Mouse (Mus musculus) erythroblast, embryonic 14.5 days (primary cell): Measurements from ENCODE around the gene Dyrk1a.

ENCODE experiments used
- GATA1 ChIP-seq: IDR thresholded peaks from 2 replicates; pipeline ENCODE4 v1.6.1; 2012; ENCODE audit warnings: low read length, inconsistent platforms, mixed read lengths
- TAL1 ChIP-seq: IDR thresholded peaks from 3 replicates; pipeline ENCODE4 v1.6.1; 2012; ENCODE audit warnings: low read length, inconsistent platforms, mixed read lengths

DNA sequence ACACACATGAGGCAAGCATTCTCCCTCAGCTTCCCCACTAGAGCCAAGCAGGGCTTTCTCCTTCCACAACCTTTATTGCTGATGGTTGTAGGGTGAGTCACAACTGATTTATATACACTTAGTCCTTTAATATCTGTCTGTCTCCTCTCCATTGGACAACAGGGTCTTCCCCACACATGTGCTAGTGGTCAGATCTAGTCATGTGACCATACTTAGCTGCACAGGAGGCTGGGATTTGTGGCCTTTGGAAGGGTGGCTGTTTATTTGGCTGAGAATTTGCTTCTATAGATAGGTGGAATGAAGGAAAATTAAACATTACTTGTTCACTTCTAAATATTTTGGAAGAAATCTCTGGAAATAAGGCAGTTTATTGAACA, 4.9 kb downstream of the Dyrk1a start:
- no peak for TF ChIP-seq GATA1
- TF ChIP-seq TAL1: no peak
